Mouse (Mus musculus): ENCODE data around the gene Btbd9.

Btbd9 gene

DNA sequence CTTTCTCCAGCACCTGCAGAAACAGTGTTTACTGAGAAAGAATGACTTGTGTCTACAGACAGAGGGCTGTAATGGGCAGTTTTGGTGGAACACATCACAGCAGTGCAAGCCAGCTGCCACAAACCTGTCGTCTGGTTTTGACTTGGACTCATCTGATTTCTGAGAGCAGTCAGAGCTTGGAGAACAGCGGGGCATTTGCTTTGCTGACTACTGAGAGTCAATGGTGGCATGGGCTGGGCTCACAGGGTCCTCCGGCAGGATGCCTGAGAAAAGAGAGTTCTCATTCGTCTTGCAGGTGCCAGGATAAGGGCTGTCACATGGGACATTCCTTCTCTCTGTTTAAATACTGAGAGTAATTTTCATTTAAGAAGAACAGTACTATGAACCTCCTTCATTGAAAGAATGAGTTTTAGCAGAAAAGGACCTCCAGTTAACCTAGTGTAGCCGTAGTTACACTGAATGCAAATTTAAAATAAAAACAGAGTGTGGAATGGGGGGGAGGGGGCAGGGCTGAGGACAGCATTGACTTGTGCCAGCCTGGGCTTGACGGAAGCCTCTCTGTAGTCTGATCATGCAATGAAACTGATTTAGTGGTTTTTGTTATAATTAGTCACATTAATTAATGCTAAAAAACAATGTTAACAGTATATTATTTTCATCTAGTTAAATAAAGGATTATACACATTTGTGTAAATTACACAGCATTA is 122.0 kb downstream of the Btbd9 start:
- no peak for DNase-seq (ENCODE audit: low read depth, low spot score)

DNA sequence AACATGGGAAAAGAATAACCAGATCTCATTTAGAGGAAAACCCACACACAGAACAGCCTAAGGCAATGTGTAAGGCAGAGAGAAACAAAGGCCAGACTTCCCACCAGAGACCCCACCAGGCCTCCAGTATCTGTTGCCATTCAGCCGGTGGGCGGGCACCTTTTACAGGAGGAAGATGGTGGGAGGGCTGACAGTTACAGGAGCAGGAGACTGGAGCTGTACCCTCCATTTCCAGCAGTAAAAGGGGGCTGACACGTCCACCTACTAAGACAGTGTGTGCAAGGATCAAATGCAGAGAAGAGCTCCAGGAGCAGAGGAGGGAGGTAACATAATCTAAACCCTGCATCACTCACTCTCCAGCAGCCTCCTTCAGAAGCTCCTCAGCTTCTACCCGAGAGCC is 123.0 kb downstream of the Btbd9 start:
- DNase-seq (ENCODE audit: low read depth, low spot score), result no peak

DNA sequence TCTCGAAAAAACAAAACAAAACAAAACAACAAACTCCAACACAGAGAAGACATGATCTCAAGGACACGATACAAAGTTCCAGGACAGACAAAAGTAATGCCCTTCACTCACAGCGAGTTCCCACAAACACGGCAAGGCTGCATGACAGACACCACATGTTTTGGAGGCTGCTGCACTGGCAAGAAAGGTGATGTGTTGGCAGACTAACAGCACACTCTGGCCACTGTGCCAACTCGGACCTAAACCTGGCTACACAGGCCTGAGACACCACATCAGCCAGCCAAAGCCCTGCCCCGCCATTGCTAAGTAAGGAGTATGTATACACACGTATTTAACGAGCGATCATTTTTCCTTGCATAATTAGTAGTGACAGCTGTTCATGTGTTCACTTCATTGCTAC is 123.9 kb downstream of the Btbd9 start:
- no peak for DNase-seq (ENCODE audit: low read depth, low spot score)

DNA sequence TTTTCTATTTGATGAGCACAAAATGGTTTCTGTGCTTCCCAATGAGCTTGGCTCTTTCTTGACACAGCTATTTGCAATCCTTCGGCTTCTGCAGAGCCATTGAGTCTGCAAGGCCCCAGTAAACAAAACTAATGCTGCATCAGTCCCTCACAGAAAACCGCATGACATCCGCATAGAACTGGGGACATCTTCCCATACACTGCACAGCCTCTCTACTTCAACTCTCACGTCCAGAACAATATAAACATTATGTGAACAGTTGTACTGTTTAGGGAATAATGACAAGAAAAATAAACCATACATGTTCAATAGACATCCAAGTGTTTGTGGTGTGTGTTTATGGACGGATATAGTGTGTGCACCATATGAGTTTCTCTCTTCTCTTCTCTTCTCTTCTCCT is 127.7 kb downstream of the Btbd9 start:
- DNase-seq (ENCODE audit: low read depth, low spot score), result no peak

DNA sequence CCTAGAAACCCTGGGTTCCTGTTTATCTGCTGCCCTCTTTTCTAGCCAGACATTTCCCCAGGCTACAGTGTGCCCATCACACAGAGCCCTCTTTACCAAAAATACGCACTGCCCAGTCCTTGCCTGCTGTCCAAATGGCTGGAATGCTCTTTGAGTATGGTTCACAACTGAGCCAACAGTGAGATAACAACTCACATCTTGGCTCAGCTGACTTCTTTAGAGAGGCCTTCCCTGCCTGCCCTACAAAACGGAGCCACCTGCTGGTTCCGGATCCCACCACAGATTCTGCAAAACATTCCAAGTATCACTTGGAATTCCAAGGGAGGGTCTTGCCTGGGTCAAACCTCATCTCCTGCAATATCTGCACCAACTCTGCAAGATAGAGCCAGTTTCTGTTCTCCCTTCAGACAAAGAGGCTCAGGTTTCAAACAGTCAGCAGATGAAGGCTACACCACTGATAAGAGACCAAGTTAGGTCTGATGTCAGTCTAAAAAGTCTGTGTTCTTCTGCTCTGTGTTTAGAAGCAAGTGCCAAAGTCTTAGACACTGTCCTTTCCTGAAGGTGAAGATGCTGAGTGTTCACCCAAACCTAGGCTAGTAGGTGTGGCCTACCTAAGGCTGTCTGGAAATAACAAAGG is 130.4 kb downstream of the Btbd9 start:
- no peak for DNase-seq (ENCODE audit: low read depth, low spot score)

DNA sequence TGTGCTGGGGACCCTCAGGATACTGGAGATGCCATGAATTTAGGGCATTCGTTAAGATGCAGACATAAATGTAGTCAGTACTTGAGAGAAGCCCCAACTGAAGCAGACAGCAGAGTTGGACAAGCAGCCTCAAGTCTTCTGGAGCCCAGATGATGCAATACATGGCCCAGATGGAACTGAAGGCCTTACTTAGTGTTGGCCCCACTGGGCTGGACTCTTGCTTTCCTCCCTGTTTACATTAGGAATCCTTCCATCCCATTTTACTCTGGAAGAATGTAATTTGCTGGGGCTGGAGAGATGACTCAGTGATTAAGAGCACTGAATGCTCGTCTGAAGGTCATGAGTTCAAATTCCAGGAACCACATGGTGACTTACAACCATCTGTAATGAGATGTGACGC is 136.6 kb downstream of the Btbd9 start:
- no peak for DNase-seq (ENCODE audit: low read depth, low spot score)

DNA sequence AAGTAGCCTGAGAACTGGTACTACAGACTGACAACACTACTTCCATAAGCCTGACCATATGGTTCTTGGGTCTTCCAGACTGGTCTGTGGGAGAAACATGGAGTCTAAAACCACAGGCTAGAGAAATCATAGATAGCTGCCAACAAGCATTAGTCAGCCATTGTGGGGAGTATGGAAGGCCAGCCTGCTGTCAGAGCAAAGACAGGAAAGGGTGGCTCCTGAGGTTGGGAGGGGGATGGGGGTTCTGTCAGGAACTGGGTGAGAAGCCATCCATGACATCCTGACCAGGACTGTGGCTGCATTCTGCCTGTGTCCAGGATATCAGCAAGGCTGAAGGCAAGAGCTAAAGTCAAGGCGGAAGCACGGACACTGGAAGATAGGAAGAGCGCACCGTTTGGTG is 137.5 kb downstream of the Btbd9 start:
- DNase-seq (ENCODE audit: low read depth, low spot score), result no peak

DNA sequence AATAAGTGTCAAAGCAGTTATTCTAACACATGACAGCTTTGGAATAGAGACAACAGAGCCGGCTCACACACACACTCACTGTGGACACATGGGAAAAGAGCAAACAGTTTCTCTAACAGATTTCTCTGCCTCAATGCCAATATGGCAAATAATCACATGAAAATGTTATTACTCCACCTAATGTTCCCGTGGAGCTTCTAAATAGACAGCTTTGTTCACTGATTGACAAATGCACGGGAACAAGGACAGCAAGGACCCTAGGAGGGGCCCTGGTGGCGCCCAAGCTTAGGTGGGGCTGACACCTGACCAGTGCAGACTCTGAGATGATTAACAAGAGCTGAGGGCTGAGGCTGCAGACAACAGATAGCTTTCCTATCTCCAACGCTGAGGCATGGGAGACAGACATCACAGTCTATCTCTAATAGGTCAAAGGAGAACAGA is 140.2 kb downstream of the Btbd9 start:
- DNase-seq (ENCODE audit: low read depth, low spot score), result no peak

DNA sequence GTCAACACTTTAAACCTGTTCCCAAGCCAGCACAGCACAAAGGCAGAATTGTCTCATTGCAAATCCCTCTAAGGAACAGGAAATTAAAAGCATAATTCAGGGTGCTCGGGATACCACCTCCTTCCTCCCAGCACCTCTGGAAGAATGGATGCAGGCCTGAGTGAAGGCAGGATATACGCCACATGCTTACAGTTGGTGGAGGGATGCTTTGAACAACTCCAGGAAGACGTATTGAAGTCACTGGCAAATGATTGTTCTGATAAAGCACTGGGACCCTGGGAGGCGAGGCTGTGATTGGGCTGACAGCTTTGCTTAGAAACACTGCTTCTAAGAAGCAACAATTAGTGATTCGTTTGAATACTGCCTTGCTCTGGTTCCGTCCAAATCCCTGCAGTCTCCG is 140.8 kb downstream of the Btbd9 start:
- DNase-seq (ENCODE audit: low read depth, low spot score), result no peak

DNA sequence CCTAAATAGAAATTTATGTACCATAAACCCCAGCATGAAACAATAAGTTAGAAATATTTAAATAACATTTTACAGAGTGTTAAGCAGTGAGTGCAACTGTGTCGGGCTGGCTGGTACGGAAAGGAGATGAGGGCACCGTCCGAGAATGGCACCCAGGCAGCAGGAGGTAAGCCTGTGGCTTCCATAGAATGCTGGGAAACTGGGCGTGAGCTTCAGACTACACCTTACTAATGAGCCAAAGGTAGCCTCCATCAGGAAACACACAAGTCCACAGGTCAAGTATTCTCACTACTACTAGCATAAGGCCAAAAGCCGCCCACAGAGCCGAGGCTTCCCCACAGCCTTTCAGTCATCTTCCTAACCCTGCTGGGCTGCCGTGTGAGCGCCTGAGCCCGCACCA is 144.2 kb downstream of the Btbd9 start:
- DNase-seq (ENCODE audit: low read depth, low spot score), result no peak

DNA sequence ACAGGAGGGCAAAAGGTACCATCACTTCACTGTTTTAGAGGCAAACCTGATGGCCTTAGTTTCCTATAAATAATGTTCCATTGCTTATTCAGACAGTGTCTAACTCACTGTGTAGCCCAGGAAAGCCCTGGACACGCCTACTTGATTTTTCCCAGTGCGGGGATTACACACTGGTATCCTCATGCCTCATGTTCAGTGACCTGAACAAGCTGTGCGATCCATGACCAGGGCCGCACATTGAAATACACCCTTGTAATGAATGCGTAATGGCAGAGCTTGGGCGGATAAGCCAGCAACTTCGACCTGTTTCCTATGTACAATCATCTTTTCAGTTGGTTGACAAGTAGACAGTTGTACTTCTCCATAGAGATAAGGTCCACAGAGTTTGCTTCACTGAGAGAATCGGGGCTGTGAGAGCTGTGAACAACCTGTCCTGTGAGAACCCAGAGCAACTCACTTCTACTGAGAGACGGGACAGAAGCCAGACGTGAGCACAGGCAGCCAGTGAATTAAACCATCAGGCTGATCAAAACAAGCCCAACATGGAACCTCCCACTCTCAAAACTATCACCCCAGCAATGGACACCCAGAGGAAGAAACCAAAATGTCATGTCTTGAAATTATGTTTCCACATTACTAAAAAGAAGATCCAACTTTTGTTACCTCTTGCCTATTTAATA is 145.2 kb downstream of the Btbd9 start:
- DNase-seq (ENCODE audit: low read depth, low spot score), result no peak

DNA sequence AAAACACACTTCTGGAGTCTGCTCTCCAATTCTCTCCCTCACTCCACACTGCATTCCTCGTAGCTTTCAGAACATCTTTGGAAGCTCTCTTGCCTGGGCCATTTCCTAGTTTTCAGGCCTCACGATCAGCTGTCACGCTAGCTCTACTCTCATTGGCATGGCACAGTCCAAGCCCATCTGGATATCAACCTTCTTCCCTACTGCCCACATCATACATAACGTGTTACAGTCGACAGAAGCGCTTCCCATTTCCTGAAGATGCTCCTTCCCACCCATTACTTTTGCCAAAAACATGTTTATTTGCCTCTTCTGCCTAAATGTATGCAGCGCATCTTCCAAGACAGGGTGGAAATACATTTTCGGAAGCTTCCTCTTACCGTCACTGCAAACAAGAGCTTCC is 147.6 kb downstream of the Btbd9 start:
- DNase-seq (ENCODE audit: low read depth, low spot score), result no peak

DNA sequence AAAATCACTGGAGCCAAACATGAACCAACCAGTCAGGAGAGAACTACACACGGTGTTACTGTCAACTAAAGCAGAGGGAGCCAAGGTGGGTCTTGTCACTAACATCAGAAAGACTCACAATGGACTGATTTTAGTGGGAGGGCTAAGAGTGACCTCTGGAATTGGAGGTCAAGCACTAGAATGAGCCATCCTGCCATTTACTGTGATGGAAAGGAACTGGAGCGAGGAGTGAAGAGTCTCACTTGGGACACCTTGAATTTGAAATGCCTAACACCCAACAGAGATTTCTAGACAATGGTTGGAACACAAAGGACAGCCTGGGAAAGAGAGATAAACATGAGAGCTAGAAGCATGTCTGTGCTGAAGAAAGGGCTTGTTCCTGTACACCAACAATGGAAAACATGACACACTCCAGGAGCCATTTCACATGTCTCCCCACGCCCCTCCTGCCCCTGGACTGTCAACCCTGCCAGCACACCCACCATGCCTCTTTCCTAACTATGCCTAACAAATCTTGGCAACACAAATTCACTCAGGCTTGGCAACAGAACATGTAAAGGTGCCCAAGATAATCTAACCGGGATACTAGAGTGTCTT is 152.9 kb downstream of the Btbd9 start:
- peak; percentile 17 for DNase-seq (ENCODE audit: low read depth, low spot score)

DNA sequence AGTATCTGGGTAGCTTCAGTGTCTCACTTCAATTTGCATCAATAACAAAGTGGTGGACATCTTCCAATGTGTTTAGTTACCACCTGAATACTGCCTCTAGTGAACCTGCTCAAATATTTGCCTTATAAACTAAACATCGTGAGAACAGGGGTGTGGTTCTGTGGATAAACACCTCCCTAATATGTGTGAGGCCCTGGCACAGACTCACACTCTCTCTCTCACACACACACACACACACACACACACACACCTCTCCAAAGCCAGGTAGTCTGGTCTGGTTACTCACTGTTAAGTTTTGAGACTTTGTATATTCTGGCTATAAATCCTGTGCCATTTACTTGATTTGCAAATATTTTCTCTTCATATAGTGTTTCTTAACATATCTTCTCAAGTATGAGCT is 154.0 kb downstream of the Btbd9 start:
- DNase-seq (ENCODE audit: low read depth, low spot score), result no peak

DNA sequence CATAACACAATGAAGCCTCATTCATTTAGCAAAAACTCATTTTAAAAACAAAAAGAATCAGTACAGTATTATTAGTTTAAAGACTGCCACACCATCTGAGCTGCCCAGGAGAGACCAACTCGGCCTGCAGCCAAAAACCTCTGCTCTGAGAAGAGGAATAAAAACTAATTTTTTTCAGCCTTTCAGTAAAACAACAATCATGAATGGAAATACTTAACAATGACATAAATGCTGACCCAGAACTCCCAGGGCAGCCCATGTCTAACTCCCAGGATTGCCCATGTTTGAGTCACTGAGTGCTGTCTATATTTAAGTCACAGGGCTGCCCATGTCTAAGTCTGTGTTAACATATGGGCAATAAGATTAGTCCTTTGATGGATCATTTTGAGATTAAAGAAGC is 155.0 kb downstream of the Btbd9 start:
- no peak for DNase-seq (ENCODE audit: low read depth, low spot score)

DNA sequence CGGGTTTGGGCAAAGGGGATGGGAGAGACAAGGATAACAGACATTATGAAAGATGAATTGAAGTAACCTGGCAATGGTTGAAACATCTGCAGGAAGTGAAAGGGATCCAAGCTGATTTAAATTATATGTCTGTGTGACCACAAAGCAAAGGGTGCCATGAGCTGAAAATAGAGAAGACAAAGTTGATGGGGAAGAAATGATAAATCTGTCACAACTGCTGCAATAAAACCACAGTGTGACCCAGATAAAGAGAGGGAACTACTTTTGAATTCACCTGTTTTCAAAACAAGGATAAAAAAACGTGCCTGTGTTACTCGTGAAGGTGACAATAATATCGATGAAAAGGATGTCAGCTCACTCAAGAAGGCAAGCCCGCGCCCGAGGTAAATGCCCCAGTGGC is 156.8 kb downstream of the Btbd9 start:
- no peak for DNase-seq (ENCODE audit: low read depth, low spot score)

DNA sequence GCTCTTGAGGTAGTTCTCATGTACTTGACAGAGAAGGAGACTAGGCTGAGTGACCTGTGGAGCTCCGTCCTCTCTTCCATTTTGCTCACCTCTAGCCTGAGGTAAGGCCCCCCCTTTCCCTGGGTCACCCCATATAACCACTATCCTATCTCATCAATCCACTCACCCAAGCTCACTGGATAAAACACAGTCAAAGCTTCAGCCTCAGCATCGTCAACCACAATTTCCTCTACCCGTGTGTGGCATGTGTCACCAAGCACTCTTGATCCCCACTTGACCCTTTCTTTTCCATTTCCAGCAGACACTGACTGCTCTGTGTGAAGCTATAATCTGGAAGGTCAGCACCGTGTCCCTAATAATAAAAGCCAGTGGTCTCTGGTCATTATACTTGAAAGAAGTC is 157.8 kb downstream of the Btbd9 start:
- DNase-seq (ENCODE audit: low read depth, low spot score), result no peak

DNA sequence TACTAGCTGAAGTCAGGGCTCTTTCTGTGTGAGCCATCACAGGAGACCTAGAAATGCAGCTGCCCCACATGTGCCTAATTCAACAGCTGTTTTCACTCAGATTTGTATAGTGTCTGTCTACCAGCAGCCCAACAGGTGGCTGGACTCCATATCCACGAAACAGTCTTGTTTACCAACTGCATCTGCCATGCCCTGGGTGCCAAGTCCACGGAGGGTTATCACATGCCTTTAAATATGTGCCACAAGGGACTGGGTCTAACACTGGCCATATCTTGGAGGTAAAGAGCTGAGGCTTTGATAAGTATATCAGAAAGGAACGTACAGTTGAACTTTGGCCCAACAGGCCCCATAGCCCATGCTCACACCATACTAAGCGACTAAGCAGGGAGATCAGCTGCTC is 159.2 kb downstream of the Btbd9 start:
- DNase-seq (ENCODE audit: low read depth, low spot score), result no peak

DNA sequence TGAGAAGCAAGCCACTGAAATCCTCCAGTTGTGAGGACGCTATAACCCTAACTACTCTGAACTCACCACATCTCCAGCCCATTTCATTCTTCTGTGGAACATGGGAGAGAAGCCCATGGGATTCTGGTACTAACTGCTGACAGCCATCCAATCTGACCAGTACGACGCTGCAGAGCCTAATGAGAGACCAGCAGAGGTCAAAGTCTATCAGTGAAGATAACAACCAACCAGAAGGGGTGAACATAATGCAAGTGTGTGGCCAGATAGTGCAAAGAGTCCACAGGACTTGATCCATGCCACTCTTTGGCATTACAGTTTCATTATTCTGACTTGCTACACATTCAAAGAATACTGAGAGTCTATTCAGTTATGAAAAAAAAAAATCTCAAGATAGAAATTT is 160.6 kb downstream of the Btbd9 start:
- no peak for DNase-seq (ENCODE audit: low read depth, low spot score)

DNA sequence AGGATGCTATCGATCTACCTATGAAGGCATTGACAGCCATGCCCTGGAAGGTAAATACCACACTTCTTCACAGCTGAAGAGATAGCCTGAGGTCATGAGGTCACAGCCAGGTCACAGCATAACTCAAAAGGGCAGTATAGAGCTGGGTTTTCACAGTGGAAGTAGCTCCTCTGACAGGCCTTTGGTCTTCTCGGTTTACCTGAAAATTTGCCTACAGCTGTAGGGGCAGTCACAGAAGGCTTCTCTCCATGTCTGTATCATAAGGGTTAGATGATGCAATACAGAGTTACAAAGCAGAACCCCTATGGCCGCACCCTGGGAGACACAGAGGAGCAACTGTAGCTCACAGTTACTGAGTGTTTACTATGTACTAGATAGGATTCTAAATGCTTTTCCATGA is 163.3 kb downstream of the Btbd9 start:
- no peak for DNase-seq (ENCODE audit: low read depth, low spot score)

DNA sequence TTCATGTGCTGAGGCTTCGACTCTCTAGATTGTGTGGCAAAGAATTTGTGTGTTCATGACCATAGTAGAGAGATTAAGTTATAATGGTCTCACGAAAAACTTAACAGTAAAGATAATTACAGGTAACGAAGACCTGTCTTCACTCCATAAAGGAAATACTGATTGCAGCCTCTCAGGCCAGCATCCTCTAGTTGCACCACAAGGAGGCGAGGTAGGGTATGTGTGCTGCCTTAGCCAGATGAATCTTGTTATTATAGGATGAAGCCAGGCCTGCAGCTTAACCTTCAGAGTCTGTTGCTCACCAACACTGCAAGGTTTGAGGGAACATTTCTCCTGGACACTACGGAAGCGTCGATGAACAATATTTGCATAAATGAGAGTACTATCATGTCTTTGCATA is 170.3 kb downstream of the Btbd9 start:
- no peak for DNase-seq (ENCODE audit: low read depth, low spot score)

DNA sequence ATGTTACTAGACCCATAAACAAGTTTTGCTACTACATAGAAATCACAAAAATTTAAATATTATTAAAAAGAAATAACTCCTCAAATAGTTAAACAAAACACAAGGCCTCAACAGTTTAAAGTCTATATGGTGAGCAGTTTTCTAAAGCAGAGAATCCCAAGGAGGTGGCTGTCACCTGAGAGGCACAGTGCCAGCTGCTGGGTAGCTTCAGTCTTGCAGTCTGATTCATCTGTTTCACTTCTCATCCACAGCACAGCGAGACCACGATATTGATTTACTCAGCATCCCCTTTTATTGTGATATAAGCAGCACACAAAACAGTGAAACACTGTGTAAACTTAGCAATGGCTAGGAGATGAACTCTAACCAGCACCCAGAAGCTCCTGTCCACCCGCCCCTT is 173.4 kb downstream of the Btbd9 start:
- no peak for DNase-seq (ENCODE audit: low read depth, low spot score)

DNA sequence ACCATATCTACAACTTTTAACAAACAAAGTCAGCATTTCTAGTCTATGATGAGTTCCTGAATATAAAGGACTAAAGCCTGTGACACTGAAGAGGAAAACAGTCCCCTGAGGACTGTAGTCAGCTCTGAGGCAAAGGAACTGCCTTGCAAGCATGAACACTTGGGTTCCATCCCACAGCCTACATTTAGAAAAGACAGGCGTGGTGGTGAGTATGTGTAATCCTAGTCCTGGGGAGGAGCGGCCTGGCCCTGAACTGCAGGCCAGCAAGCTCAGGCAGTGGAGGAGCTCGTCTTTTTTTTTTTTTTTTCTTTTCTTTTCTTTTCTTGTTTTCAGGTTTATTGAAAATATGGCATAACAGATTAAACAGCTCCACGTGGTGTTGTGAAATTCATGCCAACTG is 181.0 kb downstream of the Btbd9 start:
- DNase-seq (ENCODE audit: low read depth, low spot score), result no peak
